Mouse (Mus musculus): ENCODE results near the gene Il27ra.

GRCm38 (mm10) chr8:84059226-84059625 lies 16.8 kb upstream of the Il27ra start:
- TF ChIP-seq CTCF (IDR thresholded peaks at IDR 0.05; ENCODE audit: control insufficient read depth, insufficient read depth, insufficient read length) (no peak), CEBPB (IDR thresholded peaks at IDR 0.05; ENCODE audit: low read depth) (no peak), MYOG (IDR thresholded peaks at IDR 0.05; ENCODE audit: control insufficient read depth, extremely low read depth, insufficient read length) (no peak), USF1 (IDR thresholded peaks at IDR 0.05; ENCODE audit: low read depth) (no peak), MAX (IDR thresholded peaks at IDR 0.05) (no peak)

All from C2C12 (cell line).